Mouse (Mus musculus) heart, postnatal 36 days (tissue): ENCODE measurements around the gene Gpr33. TPM values are rescaled to one million over a fixed set of nuclear protein-coding genes. Genes with fewer than 3 reads are reported as not detected.

Source experiments
- DNase-seq, 2 experiments: peaks; one replicate each; pipeline ENCODE4 v3.0.0; 2021 to 2022
- intact Hi-C: fragments of 180-260 bp; cut with DNase I; formaldehyde crosslinking; loops from one replicate; pipeline ENCODE4 v1.15.1; 2025
- total RNA-seq, 2 experiments: library from RNA; stranded (reverse); gene quantifications; 2 replicates each; pipeline ENCODE4 v1.2.3; 2021

Gpr33 gene
- not detected for total RNA-seq

DNA sequence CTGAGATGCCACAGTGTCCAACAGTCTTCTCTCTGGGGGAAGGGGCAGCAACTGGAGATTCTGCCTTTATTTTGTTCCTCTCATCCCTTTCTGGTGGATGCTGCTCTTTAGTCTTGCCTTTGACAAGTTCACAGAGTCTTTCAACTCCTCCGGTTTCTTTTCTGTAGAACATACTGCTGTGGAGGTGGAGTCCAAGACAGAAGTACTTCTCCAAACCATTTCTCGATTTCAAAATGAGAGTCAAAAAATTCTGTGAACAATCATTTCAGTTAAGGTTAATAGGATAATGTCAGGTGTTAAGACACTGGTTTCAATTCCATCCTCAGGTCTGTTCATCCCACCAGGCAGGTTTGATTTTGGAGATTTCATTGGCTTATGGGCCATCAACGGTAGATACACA lies at the start of gene Gpr33:
Gene Gpr33 (minus strand): TSS at position 101 of the 400 bp plus-strand sequence.
- DNase-seq, result no peak
- intact Hi-C loops, result no loop called here

DNA sequence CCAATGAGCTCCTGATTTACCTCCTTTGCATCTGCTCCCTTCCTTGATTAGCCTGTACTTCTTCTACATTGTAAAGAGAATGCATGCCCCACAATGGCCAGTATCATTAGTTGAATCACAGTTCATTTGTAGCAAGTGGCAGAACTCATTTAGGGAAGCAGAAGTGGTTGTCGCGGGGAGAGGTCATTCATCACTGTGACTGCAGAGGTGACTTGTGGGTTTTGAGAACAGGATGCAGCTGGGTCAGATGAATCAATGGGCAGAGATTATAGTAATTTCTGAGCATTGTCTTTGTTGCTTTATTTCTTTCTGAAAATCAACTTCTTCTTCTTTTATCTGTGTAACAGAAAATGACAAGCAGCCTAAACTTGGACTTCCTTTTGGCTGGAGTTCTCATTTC lies 21.5 kb upstream of the Gpr33 start:
- intact Hi-C loops, result no loop called here
- DNase-seq, result no peak

DNA sequence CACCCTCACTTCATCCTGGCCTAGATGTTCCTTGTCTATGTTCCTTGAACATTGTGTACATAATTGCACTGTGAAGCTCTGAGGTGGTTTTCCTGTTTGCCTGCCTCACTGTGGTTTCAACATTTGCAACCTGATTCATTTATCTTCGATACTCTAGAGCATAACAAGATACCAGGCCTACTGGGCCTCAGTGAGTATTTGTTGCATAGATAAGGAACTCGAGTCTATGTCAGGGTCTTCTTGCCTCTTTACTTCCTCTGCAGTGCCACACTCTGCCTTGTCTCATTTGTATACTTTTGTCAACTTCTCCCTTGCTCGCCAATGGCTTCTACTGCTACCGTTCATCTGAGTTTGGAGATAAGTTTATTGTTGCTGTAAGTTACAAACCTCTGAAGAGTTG lies 18.5 kb upstream of the Gpr33 start:
- intact Hi-C loops, result no loop called here

DNA sequence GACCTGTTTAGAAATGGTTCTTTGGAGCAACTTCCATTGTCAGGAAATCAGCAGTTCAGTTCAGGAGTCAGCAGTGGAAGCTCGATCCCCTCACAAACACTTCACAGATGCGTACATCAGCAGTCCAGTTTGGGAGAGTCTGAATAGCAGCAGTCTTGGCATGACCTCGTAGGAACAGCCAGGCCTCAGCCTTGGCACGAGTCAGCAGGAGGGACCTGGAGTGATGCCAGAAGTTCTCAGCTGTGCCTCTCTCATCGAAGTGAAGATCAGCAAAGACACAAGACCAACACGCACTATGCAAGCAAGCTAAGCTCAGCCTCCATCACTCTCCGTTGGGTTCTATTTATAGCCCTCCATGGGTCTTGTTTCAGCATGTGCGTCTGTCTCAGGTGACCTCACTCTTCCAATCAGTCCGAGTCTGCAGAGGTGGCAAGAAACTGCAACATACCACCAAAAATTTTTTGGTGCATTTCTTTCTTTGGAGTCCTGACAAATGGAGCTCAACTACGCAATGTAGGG lies 15.0 kb upstream of the Gpr33 start:
- DNase-seq, result peak; percentile 5 to 6
- intact Hi-C loops, result no loop called here

More for the DNA sequence above, 18.5 kb upstream of the Gpr33 start:
- DNase-seq, result no peak

DNA sequence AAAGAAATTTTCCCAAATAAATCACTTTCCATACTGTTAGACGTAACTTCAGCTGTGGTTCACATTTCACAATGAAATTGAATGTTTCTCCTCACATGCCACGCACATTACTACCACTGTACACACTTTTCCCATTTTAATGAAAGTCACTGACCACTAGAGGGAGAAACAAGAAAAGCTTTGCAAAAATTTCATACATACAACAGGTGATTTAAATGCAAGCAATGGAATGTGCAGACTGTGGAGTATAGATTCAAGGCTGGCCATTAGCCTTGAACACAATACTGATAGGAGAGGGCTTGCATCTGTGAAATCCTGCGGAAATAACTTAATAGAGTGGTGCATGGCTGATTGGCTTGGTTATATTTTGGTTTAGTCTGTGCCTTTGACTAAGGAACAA lies 10.5 kb upstream of the Gpr33 start:
- intact Hi-C loops, result loop anchor here (2.0 to 5.0 kb wide), 3 partner anchors 600 to 859 kb away; no protein-coding TSS in a partner anchor
- DNase-seq, result no peak

DNA sequence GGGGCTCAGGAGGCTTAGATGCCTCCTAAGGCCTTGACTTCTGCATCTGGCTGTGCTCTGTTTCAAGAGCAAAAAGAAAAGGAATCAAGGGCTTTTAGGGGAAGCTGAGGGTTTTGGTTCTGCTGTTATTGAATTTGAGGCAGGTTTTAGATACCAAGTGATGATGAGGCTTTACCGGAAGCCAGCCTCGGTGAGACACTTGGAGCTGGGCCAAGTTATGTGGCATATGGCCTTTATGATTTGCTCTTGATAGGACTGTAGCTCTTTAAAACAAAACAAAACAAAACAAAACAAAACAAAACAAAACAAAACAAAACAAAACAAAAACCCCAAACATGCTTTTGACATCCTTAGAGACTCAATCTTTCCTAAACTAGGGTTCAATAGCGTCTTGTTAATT lies 7.1 kb upstream of the Gpr33 start:
- intact Hi-C loops, result loop anchor here (5.0 kb wide), 1 partner anchor 862 kb away; no protein-coding TSS in a partner anchor
- DNase-seq, result no peak

DNA sequence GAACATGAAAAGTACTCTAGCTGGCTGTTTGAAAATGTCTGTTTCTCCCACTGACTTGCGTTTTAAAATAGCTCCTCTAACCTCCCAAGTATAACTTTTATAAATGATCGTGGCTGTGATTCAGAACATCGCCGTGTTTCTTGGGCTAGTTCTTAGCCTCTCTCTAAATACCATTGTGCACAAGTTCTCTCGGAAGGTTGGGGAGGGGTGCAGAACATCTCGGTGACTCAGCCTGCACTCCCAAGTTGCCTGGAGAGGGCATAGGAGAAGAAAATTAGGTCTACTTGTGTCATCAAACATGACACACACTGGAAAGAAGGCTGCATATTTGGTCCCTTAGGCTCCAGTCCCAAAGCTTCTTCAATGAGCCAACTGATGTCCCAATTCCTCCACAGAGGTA lies 4.4 kb upstream of the Gpr33 start:
- intact Hi-C loops, result no loop called here
- no peak for DNase-seq

DNA sequence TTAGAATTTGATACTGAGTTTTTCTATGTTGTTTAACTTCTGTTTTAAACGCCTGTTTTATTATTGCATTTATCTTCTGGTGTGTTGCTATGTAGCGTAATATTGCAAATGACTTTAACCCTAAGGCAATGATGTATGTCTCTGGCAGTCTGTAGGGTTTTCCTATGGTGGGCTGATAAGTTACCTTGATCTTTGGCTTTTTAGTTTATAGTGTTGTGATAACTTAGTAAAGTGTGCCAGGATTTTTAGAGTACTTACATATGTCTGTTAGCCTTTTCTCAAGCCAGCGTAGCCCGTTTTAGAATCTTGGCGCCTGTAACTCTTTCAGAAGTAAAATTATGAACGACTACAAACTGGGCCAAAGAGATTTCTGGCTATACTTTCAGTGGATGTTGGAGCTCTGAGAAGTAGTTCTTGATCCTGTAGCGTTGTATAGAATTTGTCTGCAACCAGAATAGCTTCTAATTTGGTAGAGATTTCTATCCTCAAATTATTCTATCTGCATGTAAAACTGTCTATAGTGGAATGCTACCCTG lies 13.3 kb downstream of the Gpr33 start:
- no peak for DNase-seq
- intact Hi-C loops, result loop anchor here (5.0 kb wide), 2 partner anchors 818 to 878 kb away; no protein-coding TSS in a partner anchor

DNA sequence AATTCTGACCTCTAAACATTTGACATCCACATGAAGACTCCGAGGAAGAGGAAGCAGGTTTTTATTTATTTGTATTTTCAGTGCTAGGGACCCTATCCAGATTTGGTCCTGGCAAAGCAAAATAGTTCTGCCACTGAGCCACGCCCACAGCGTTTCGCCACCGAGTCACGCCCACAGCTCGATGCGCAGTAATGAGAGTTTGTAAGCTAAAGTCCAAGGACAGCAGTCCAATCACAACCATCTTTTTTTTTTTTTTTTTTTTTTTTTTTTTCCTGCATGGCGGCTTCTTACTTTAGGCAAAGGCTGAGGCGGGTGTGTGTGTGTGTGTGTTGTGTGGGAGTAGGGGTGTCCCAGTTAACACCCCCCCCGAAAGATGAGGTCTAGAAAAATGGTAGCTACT lies 13.8 kb downstream of the Gpr33 start:
- intact Hi-C loops, result loop anchor here (5.0 kb wide), 2 partner anchors 818 to 878 kb away; no protein-coding TSS in a partner anchor
- DNase-seq, result no peak

DNA sequence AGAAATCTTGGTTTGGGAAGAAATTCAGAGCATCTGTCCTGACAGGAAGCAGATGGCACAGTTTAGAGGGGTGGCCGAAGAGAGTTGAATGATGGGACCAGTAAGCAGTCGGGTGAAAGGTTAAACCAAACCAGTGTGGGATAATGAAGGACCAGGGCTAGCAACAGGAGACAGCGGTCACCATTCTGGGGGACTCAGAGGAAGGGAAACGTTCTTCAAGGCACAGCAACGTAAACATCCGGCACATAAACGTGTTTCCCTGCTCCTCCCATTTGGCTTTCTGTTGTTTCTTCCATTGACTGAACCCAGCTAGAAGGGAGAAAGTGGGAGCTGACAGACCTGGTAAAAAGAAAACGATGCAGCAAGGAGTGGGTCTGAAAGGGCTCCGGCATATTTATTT lies 14.6 kb downstream of the Gpr33 start:
- DNase-seq, result no peak
- intact Hi-C loops, result loop anchor here (5.0 kb wide), 2 partner anchors 819 to 879 kb away; no protein-coding TSS in a partner anchor

DNA sequence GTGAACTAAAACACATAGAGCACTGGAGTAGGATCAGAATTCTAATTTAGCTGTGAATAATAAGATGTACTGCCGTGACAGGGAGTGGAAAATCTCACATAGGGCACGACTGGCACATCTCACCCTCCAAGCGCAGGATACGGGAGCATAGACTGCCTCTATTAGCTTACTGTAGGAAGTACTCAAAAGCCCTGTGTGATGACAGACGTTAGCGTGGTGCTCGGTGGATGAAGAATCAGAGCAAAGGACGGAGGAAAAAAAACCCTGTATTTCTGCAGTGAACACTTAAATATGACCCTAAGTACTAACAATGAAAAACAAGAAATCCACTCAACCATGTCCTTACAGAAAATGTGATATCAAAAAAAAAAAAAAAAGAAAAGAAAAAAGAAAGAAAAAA lies 15.7 kb downstream of the Gpr33 start:
- intact Hi-C loops, result loop anchor here (5.0 kb wide), 2 partner anchors 820 to 880 kb away; no protein-coding TSS in a partner anchor
- no peak for DNase-seq

DNA sequence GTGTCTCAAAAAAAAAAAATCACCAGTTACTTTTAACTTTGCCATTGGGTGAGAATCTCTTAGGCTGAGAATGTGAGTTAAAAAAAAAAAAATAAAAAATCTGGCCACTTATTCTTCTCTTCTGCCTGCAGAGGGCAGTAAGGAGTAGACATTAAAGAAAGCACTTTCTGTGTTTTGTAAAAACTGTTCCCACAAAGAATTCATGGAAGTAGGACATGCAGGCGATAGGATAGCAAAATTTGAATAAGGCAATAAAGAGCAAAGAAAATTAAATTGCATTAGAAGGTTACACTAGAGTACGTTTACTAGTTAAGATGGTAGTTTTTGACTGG lies 17.3 kb downstream of the Gpr33 start:
- intact Hi-C loops, result loop anchor here (2.0 to 5.0 kb wide), 3 partner anchors 628 to 882 kb away; no protein-coding TSS in a partner anchor
- DNase-seq, result no peak

DNA sequence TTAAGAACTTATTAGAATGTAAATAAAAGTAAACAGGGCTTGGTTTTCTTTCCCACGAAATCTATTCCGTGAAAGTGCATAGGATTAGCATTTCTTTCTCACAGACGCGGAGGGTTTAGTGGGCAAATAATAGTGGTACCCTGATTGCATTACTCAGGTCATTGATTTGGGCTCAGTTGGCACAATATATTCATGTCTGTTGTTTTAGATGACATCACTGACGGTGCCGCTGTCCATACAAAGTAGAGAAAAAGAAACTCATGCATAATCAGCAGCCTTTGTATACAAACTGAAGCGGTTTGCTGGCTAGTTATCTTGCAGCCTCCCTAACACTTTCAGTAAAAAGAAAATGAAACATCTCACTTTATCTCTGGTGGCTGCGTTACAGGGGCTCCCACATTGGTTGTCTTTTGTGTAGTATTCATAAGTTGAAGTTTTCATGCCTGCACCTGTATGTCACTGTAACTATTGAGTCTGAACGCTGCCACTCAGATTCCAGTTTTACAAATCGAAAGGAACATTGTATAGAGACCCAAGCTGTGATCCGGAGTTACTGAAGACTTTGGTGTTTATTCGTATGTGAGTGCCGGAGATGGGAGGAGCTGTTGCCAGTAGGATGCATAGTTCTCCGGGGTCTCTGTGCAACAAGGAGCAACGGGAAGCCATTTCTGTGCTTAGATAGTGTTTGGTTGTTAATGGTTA lies 17.8 kb downstream of the Gpr33 start:
- DNase-seq, result no peak
- intact Hi-C loops, result loop anchor here (2.0 to 5.0 kb wide), 3 partner anchors 629 to 882 kb away; no protein-coding TSS in a partner anchor

DNA sequence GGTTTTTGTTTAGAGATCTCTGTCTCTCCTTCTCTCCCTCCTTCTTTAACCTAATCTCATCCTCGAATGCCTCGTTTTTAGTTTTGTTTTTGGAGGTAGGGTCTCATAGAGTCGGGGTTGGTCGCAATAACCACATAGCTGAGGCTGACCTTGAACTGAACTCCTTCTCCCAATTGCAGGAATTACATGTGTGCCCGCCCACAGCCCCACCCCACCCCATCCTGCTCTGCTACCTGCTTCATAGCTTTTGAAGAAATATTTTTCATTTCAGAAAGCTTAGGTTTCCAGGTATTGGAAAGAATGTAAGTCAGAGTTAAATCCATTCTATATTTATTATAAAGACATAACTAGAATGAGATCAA lies 21.2 kb downstream of the Gpr33 start:
- no peak for DNase-seq
- intact Hi-C loops, result no loop called here

DNA sequence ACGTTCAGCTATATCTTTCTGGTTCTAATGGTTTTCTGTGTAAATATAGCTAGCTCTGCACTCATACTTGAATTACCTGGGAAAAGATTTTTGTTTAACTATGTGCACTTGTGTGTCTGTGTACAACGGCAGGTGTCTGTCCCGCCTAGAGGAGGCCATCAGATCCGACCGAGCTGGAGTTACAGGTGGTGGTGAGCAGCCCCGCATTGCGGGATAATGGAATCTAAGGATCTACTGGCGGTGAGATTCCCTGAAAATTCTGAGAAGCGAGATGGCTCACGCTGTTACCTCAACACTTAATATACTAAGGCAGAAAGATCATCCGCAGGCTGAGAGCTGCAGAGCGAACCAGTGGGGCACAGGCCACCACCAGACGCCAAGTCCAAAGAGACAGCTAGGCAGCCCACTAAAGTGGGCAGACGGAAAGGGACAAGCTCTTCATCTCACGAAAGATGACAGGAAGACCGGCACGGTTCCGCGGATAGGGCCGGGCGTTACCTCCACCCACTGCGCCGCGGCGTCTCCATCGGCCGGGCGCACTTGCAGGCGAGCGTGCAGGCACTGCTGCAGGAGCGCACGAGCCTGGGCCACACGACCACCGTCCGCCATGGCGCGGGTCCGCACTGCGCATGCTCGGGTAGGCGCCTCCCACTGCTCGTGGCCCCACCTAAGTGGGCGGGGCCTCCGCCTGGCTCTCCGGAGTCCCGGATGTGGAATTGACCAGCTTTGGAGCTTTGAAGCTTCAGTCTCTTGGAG lies 21.8 kb downstream of the Gpr33 start, which contains the start of gene Dtd2:
Gene Dtd2 (minus strand): TSS at position 625 of the 756 bp plus-strand sequence.
- intact Hi-C loops, result no loop called here
- DNase-seq, result peak; percentile 93

DNA sequence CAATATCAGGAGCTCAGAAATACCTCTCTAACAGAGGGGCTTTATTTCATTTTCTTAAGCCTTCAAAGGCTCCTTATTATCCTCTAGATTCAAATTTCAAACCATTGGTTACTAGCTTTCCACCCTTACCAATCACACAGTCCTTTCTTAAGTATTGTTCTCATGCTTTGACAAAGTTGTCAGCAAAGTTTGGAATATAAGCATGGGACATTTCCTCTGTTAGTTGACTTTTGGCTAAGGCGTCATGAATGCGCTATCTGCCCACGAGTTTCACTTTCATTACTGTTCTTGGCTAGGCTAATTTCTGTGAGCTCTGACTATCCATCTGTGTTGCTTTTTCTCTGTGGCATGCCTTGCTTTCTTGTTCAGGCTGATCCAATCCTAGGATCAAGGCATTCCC lies 25.1 kb downstream of the Gpr33 start:
- DNase-seq, result no peak
- intact Hi-C loops, result loop anchor here (5.0 kb wide), 1 partner anchor 175 kb away; the partner anchor contains the start of gene Hectd1

DNA sequence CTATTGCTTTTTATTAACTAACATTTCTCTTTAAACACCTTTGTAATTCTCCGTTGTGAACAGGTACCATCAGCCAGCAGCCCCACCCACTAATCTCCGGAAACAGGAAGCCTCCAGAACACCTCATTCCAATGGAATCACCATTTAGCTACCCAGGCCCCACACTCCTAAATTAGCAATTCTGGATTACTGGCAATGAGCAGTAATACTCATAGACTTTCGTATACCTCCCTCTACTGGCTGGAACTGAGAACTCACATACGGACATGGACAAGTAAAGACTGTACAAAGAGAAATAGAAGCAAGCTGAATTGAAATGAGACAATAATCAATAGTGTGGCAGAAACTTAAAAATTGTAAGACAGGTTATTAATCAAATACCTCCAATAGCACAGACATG lies 26.3 kb downstream of the Gpr33 start:
- DNase-seq, result peak; percentile 52 to 61
- intact Hi-C loops, result loop anchor here (1.0 to 5.0 kb wide), 3 partner anchors 31 to 174 kb away; partner anchors contain the start of gene Hectd1

DNA sequence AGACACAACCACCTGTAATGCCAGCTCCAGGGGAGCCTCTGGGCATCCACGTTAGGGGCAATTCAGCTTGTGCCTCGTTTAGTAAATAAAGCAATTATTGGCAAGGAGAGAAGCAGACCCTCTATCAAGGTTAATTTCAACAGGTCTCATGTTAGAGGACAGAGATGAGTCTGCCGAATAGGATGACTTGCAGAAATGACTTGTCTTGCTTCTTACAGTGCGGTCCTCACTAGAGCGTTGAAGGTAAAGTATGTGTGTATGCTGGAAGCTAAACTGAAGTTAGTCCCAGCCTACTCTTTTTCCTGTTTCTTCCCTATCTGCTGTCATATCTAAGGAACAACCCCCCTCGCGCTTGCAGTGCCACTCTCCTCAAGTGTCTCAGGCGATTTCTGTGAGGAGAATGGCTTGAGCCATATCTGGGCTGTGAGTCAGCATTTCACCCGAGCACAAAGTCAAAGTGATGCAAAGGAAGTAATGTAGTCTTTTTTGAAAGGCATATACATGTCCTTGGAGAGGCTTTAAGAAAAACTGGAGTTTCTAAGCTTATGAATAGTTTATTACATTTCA lies 29.4 kb downstream of the Gpr33 start:
- DNase-seq, result no peak
- intact Hi-C loops, result no loop called here

DNA sequence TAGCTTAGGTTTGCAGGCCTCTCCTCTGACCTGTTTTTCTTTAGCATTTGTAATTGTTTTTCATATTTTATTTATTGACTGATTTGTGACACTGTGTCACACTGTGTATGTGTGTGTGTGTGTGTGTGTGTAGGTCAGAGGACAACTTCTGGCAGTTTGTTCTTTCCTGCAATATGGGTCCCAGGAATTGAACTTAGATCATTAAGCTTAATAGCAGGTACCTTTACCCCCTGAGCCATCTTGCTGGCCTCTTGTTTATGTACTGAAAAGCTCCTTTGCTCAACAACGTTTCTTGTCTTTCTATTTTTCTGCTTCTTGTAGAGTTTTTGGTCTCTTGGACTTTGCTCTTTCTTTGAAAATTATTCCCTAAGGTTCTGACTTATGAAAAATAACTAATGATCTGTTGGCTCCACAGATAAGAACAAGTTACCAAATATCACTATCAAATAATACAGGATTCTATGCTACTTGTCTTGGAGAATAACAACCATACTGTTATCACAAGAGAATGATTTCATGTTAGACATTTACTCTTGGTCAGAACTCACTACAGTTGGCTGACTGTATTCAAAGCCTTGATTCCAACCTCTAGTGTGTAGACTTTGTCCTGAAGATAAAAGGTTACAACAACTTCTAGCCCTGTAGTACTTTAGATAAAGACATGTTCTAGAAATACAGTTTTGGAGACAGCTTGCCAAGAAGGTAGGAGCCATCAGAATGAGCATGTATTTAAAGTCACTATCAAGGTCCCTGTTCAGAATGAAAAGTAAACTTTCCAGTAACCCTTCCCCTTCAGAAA lies 31.9 kb downstream of the Gpr33 start:
- intact Hi-C loops, result no loop called here
- no peak for DNase-seq

DNA sequence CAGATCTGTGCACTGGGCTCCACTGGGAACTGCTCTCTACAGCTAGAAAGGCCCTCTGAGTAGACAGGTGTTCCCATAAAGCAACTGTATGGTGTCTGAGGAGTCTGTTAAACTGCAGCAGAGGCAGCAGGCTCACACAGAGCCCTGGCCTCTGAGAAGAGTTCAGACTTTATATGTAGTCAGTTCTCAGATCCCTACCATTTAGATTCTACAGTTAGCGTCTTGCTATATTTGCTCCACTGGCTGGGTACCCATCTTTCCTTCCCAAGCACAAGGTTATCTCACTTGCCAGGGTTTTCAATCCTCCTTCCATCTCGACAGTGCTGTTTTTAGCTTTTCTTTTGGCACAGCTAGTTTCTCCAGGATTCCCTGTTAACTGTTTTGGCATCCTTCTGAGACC lies 37.2 kb downstream of the Gpr33 start:
- intact Hi-C loops, result no loop called here
- no peak for DNase-seq
